Mouse (Mus musculus): ENCODE measurements around the gene Gm48552. TPM values are rescaled to one million over a fixed set of nuclear protein-coding genes. Genes with fewer than 3 reads are reported as not detected.

The Gm48552 gene
- polyA plus RNA-seq, 1 experiment from 2014 or later, result 1.6 TPM

DNA sequence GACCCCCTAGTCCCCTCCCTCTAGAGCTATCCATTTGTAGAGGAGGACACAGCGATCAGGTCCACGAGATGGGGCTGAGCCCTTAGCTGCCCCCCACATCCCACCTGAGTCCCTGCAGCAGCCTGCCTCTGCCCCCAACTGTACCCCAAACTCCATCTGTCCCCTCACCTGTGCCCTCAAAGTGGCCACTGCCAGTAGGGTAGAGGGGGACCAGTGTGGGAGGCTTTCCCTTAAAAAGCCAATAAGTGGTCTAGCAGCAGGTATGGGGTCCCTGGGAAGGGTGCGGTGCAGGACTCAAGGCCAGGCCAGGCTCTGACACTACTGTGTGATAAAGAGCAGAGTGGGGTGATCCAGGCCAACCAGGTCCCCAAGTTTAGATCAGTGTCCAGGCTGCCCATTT, 38.5 kb downstream of the Gm48552 start:
- H3K4me1 ChIP-seq, result peaks cover 69% of the 10 kb centered on the region
- H3K27ac ChIP-seq, result 0 out of 2 replicates have a peak overlapping the region, but pooled peaks have one; percentile 34
- no peaks in the 10 kb centered on the region for H3K27me3 ChIP-seq
- peak overlapping the region; percentile 73 for H3K4me3 ChIP-seq (replicated peaks)
- 27% methylated on average over 3 of the region's 3 CpGs for WGBS
- ATAC-seq (replicated peaks; ENCODE audit: low FRiP score), result no peak
- H3K4me2 ChIP-seq, result peak overlapping the region; percentile 91
- peak overlapping the region; percentile 73 for H3K9ac ChIP-seq
- H3K9me3 ChIP-seq (replicated peaks), result no peaks in the 10 kb centered on the region
- no peaks in the 10 kb centered on the region for H3K36me3 ChIP-seq

GRCm38 (mm10) chr10:81427804-81428506, 39.1 kb downstream of the Gm48552 start:
- H3K27ac ChIP-seq, result 0 out of 2 replicates have a peak overlapping the region, but pooled peaks have one; percentile 45
- H3K4me1 ChIP-seq, result peaks cover 72% of the 10 kb centered on the region
- 79% methylated on average over 8 of the region's 8 CpGs for WGBS

DNA sequence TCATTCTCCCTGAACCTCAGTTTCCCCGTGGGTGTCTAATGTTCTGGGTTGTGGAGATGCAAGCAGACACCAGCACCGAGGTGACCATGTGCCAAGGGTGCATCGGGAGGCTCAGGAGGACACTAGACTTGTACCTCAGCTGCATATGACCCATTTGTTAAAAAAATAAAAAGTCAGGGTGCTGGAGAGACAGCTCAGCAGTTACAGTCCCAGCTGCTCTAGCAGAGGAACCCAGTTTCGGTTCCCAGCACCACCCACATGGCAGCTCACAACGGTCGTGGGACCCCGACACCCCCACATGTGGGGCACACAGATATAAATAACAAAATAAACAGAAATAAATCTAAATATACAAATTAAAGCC, 39.7 kb downstream of the Gm48552 start:
- Histone ChIP-seq H3K36me3 (no peaks in the 10 kb centered on the region), H3K4me2 (no peak overlapping the region), H3K27me3 (no peaks in the 10 kb centered on the region), H3K27ac (0 out of 2 replicates have a peak overlapping the region, but pooled peaks have one; percentile 6), H3K9me3 (replicated peaks) (no peaks in the 10 kb centered on the region), H3K4me1 (peaks cover 75% of the 10 kb centered on the region), H3K9ac (no peak overlapping the region), H3K4me3 (replicated peaks) (no peak overlapping the region)
- 89% methylated on average over 7 of the region's 7 CpGs for WGBS
- no peak for ATAC-seq (replicated peaks; ENCODE audit: low FRiP score)

More at GRCm38 (mm10) chr10:81427804-81428506, 39.1 kb downstream of the Gm48552 start:
- H3K4me3 ChIP-seq (replicated peaks), result no peak overlapping the region
- no peak overlapping the region for H3K4me2 ChIP-seq
- ATAC-seq (replicated peaks; ENCODE audit: low FRiP score), result no peak
- no peaks in the 10 kb centered on the region for H3K27me3 ChIP-seq
- no peaks in the 10 kb centered on the region for H3K36me3 ChIP-seq
- H3K9ac ChIP-seq, result no peak overlapping the region
- no peaks in the 10 kb centered on the region for H3K9me3 ChIP-seq (replicated peaks)

GRCm38 (mm10) chr10:81429092-81429491, 40.3 kb downstream of the Gm48552 start:
- Histone ChIP-seq H3K4me2 (peak overlapping the region; percentile 97), H3K27ac (peak overlapping the region; percentile 97), H3K9ac (no peak overlapping the region; the same call in 1 of the 2 replicates), H3K4me3 (replicated peaks) (peak overlapping the region; percentile 84), H3K27me3 (no peaks in the 10 kb centered on the region), H3K36me3 (no peaks in the 10 kb centered on the region), H3K4me1 (peaks cover 75% of the 10 kb centered on the region), H3K9me3 (replicated peaks) (no peaks in the 10 kb centered on the region)
- 31% methylated on average over 2 of the region's 2 CpGs for WGBS
- ATAC-seq (replicated peaks; ENCODE audit: low FRiP score), result no peak

DNA sequence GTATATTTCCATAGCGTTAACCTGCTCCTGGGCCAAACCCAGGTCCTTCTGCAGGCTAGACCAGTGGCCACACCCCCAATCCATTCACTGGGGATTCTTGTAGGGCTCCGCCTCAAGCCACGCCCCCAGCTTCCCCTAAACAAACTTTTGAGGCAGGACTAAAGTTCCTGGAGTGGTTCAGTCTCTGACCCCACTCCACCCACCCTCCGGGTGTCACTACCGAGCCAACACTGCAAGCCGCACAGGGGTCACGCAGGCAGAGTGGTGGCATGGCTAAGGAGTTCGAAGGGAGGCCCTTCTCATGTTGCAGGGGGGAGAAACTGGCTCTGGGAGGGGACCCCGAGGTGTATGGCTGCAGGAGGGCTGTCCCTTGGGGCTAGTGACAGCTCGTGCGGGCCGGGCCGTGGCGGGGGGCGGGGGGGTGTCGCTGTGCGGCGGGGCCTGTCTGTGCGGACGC, 40.8 kb downstream of the Gm48552 start:
- peak; percentile 17 for ATAC-seq (replicated peaks; ENCODE audit: low FRiP score)
- H3K27ac ChIP-seq, result peak overlapping the region; percentile 97
- no peaks in the 10 kb centered on the region for H3K9me3 ChIP-seq (replicated peaks)
- H3K4me2 ChIP-seq, result peak overlapping the region; percentile 97
- WGBS, result 1% methylated on average over 20 of the region's 20 CpGs
- H3K4me1 ChIP-seq, result peaks cover 72% of the 10 kb centered on the region
- H3K36me3 ChIP-seq, result no peaks in the 10 kb centered on the region
- no peaks in the 10 kb centered on the region for H3K27me3 ChIP-seq
- H3K4me3 ChIP-seq (replicated peaks), result peak overlapping the region; percentile 84
- H3K9ac ChIP-seq, result peak overlapping the region; percentile 78

DNA sequence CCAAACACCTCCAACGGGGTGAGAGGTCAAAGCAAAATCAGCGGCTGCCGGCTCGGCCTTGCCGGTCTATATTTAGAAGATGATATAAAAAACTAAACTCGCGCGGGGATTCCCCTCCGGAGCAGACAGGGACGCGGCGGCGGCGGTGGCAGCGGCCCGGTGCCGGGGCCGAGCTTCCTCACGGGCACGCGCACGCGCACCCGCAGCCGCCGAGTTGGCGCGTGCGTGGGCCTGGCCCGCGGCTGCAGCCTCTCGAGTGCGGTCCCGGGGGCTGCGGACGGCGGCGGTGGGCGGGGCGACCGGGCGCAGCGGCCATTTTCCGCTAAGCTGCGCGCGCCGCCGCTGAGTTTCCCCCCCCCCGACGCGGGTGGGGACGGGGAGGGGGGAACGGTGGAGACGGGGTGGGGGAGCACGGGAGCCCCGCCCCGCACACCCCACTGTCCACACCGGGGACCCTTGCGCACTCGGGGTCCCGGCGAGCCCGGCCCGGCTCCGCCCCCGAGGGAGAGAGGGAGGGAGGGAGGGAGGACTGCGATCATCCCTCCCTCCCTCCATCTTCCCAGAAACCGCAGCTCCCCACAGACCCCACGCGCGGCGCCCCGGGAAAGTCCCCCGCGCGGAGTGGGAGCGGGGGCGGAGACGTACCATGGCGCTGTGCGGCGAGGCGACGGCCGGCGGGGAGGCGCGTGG, 41.5 kb downstream of the Gm48552 start:
- Histone ChIP-seq H3K4me1 (peaks cover 66% of the 10 kb centered on the region), H3K4me3 (replicated peaks) (peak overlapping the region; percentile 84), H3K9ac (peak overlapping the region; percentile 78), H3K4me2 (peak overlapping the region; percentile 97), H3K9me3 (replicated peaks) (no peaks in the 10 kb centered on the region), H3K36me3 (no peaks in the 10 kb centered on the region), H3K27me3 (no peaks in the 10 kb centered on the region), H3K27ac (peak overlapping the region; percentile 97)
- 0 out of 2 replicates have a peak, but pooled peaks have one; percentile 2 for ATAC-seq (replicated peaks; ENCODE audit: low FRiP score)
- WGBS, result under 1% methylated on average over 64 of the region's 89 CpGs

GRCm38 (mm10) chr10:81430831-81431525, 42.2 kb downstream of the Gm48552 start:
- peak overlapping the region; percentile 84 for H3K4me3 ChIP-seq (replicated peaks)
- H3K36me3 ChIP-seq, result no peaks in the 10 kb centered on the region
- H3K9me3 ChIP-seq (replicated peaks), result no peaks in the 10 kb centered on the region
- peak overlapping the region; percentile 97 for H3K4me2 ChIP-seq
- H3K4me1 ChIP-seq, result peaks cover 59% of the 10 kb centered on the region
- H3K27me3 ChIP-seq, result no peaks in the 10 kb centered on the region
- H3K9ac ChIP-seq, result peak overlapping the region; percentile 78
- WGBS, result 1% methylated on average over 46 of the region's 70 CpGs
- H3K27ac ChIP-seq, result peak overlapping the region; percentile 97
- ATAC-seq (replicated peaks; ENCODE audit: low FRiP score), result no peak

GRCm38 (mm10) chr10:81431526-81432168, 42.8 kb downstream of the Gm48552 start:
- no peaks in the 10 kb centered on the region for H3K27me3 ChIP-seq
- H3K9me3 ChIP-seq (replicated peaks), result no peaks in the 10 kb centered on the region
- H3K27ac ChIP-seq, result peak overlapping the region; percentile 97
- ATAC-seq (replicated peaks; ENCODE audit: low FRiP score), result no peak
- H3K4me1 ChIP-seq, result peaks cover 53% of the 10 kb centered on the region
- 0 out of 2 replicates have a peak overlapping the region, but pooled peaks have one; percentile 78 for H3K9ac ChIP-seq
- H3K4me3 ChIP-seq (replicated peaks), result peak overlapping the region; percentile 84
- peak overlapping the region; percentile 97 for H3K4me2 ChIP-seq
- no peaks in the 10 kb centered on the region for H3K36me3 ChIP-seq
- WGBS, result 20% methylated on average over 15 of the region's 15 CpGs

DNA sequence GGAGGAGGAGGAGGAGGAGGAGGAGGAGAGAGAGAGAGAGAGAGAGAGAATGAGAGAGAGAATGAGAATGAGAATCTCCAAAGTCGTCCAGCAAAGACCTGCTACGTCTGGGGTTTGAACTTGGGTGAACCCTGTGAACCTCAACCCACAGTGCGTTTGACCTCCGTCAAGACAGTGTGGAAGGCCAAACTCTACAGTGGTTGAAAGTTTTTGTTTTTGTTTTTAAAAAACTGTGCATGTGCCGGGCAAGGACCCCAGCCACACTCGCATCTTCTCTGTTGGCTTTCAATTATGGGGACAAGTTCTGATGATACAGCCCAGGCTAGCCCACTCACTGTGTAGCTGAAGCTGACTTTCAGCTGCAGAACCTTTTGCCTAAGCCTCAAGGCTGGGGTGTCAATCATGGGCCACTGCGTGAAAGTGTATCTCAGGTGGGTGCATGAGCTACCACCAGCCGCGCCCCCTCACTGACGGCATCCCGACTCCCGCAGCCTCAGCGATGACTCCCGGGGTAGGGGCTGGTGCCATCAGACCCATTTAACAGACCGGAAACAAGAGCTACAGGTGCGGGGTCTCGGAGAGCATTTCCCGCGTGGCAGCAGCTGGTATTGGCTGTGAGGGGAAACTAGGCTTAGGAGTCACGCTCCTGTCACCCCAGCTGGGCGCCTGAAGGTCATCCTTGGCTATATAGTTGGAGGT, 43.5 kb downstream of the Gm48552 start:
- Histone ChIP-seq H3K9ac (no peak overlapping the region), H3K4me1 (peaks cover 47% of the 10 kb centered on the region), H3K27me3 (no peaks in the 10 kb centered on the region), H3K27ac (peak overlapping the region; percentile 58; the same call in 1 of the 2 replicates), H3K36me3 (no peaks in the 10 kb centered on the region), H3K9me3 (replicated peaks) (no peaks in the 10 kb centered on the region), H3K4me3 (replicated peaks) (peak overlapping the region; percentile 36), H3K4me2 (peak overlapping the region; percentile 61)
- no peak for ATAC-seq (replicated peaks; ENCODE audit: low FRiP score)
- WGBS, result 58% methylated on average over 21 of the region's 21 CpGs

DNA sequence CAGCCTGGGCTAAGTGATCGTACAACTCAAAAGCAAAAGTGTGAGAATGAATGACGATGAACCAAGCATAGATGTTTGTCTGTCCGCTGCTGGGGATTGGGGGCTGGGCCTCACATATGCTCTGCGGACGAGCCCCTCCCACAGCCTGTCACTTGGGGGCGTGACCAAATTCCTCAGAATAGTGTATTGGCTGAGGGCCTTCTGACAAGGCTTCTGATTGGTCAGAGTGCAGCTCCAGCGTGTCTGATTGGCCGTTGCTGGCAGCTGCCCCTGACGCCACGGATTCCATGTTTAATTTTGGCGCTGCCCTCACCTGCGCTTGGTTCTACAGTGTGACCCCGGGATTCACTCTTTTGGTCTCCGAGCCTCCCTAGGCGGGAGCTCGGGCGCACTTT, 44.1 kb downstream of the Gm48552 start:
- ATAC-seq (replicated peaks; ENCODE audit: low FRiP score), result peak; percentile 82
- 4% methylated on average over 17 of the region's 17 CpGs for WGBS
- Histone ChIP-seq H3K4me3 (replicated peaks) (peak overlapping the region; percentile 36), H3K4me2 (peak overlapping the region; percentile 61), H3K27ac (0 out of 2 replicates have a peak overlapping the region, but pooled peaks have one; percentile 58), H3K27me3 (no peaks in the 10 kb centered on the region), H3K36me3 (no peaks in the 10 kb centered on the region), H3K9me3 (replicated peaks) (no peaks in the 10 kb centered on the region), H3K9ac (0 out of 2 replicates have a peak overlapping the region, but pooled peaks have one; percentile 24), H3K4me1 (peaks cover 44% of the 10 kb centered on the region)
